Mouse (Mus musculus): Measurements from ENCODE around the gene Hhat. TPM values are rescaled to one million over a fixed set of nuclear protein-coding genes. Genes with fewer than 3 reads are reported as not detected.

Gene Hhat
- 4.2 TPM for polyA plus RNA-seq (2017; shearing (Covaris generic))

DNA sequence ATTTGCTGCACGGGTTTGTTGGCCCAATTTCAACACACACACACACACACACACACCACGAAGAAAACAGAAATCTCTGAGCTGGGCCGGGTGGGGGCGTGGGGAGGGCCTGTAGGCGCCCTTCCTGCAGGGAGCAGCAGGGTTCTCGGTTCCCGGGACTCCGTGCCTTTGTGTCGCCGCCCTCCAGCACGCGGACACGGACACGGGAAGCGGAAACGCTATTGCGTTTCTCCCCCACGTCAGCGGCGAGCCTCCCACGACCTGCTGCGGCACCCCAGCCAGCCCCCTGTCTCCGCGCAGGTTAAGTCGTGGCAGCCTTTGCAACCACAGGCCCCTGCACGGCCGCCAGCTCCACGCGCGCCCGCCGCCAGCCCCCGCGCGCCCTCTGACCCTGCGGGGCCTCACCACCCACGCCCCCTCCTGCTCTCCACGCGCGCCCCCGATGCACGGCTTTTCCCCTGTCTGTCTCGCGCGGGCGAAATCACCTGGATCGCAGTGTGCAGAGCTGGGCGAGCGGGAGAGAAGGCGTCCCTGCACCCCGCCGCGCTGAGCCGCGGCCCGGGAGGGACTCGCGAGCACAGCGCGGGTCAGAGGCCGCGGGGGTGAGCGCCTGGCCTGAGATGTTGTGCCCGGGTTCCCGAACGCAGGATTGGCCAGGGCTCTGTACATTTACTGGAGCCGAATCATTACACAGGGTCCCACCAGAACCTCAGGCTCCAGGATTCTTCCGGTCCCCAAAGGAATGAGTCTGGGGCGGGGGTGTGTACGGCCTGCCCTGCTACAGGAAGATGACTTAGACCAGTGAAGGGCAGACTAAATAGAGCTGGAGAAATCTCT is at the start of gene Hhat:
Hhat (minus strand) TSS at position 729 of the 837 bp plus-strand sequence.

Other genes with a start within 250 kb of the Hhat start
- gene Sertad4, start 84.5 kb upstream of the Hhat start, polyA plus RNA-seq (2017; shearing (Covaris generic)), result not detected